Mouse (Mus musculus) G1E (cell line): Measurements from ENCODE around the gene Gm11037. TPM values are rescaled to one million over a fixed set of nuclear protein-coding genes. Genes with fewer than 3 reads are reported as not detected.
A peak's percentile ranks its signal among the peaks of the same experiment; 100 is the strongest.

Source experiments
- ATAC-seq: 2 replicates; pipeline ENCODE4 v1.8.0; 2016; ENCODE audit warnings: mild to moderate bottlenecking; ENCODE audit not compliant: insufficient number of reproducible peaks, poor library complexity, low FRiP score, severe bottlenecking; ENCODE audit errors: extremely low read depth
- DNase-seq: peaks from one replicate; pipeline ENCODE4 v3.0.0; 2012; ENCODE audit warnings: low spot score
- H3K27me3 ChIP-seq: 2 replicates; pipeline ENCODE4 v1.6.1; 2012; ENCODE audit warnings: mild to moderate bottlenecking, low read length, inconsistent platforms; ENCODE audit not compliant: insufficient read depth
- H3K36me3 ChIP-seq: replicated peaks from 2 replicates; pipeline ENCODE3; 2012; ENCODE audit warnings: mild to moderate bottlenecking, inconsistent platforms
- H3K4me1 ChIP-seq: 2 replicates; pipeline ENCODE4 v1.6.1; 2012; ENCODE audit warnings: low read depth, low read length, inconsistent platforms, mixed read lengths; ENCODE audit not compliant: insufficient read depth
- H3K4me3 ChIP-seq: 2 replicates; pipeline ENCODE4 v1.5.1; 2012; ENCODE audit warnings: low read depth, mild to moderate bottlenecking, inconsistent platforms, low read length, moderate library complexity, mixed read lengths
- H3K9me3 ChIP-seq: replicated peaks from 2 replicates; pipeline ENCODE4 v1.6.1; 2012; ENCODE audit warnings: inconsistent platforms
- CTCF ChIP-seq: IDR thresholded peaks from 2 replicates; pipeline ENCODE4 v1.5.1; 2012; ENCODE audit warnings: low read depth, low read length, inconsistent platforms, mixed read lengths
- GATA1 ChIP-seq: IDR thresholded peaks from 2 replicates; pipeline ENCODE4 v1.6.1; 2012; ENCODE audit warnings: borderline replicate concordance, low read length, inconsistent platforms, mixed read lengths
- GATA2 ChIP-seq: IDR thresholded peaks from 2 replicates; pipeline ENCODE4 v1.6.1; 2012; ENCODE audit warnings: low read depth, low read length, inconsistent platforms, borderline replicate concordance
- POLR2AphosphoS5 ChIP-seq: IDR thresholded peaks from 2 replicates; pipeline ENCODE4 v1.6.1; 2012; ENCODE audit warnings: low read depth, low read length, inconsistent platforms; ENCODE audit not compliant: insufficient replicate concordance
- TAL1 ChIP-seq: conservative IDR thresholded peaks from 2 replicates; pipeline ENCODE4 v1.6.1; 2012; ENCODE audit warnings: low read depth, low read length, inconsistent platforms, mixed read lengths
- polyA plus RNA-seq: library from polyadenylated mRNA; stranded (reverse); fragments of >175 nt; gene quantifications from 2 replicates; pipeline ENCODE4 v1.2.3, GENCODE M21; 2012
- total RNA-seq, 2 experiments: library from RNA; stranded (forward) in 1 of 2; stranded (reverse) in 1 of 2; fragments of 200-1000 nt in 1 of 2; fragments of >200 nt in 1 of 2; fragmentation: Nextera tagmentation in 1 of 2; gene quantifications; 2 replicates each; pipeline ENCODE4 v1.2.3; 2014 to 2017

Gene Gm11037
- total and polyA plus RNA-seq, 3 experiments = not detected

GRCm38 (mm10) chr2:131134826-131135400, 1.6 kb downstream of the Gm11037 start:
- H3K4me1 ChIP-seq = peaks cover 48% of the 10 kb centered on the region
- H3K4me3 ChIP-seq = no peak overlapping the region
- no peaks in the 10 kb centered on the region for H3K9me3 ChIP-seq
- DNase-seq (no peak), ATAC-seq (no peak)
- peaks cover 5% of the 10 kb centered on the region for H3K36me3 ChIP-seq
- H3K27me3 ChIP-seq = no peaks in the 10 kb centered on the region
- TF ChIP-seq TAL1 (no peak), POLR2AphosphoS5 (no peak), GATA2 (no peak), CTCF (no peak), GATA1 (no peak)

DNA sequence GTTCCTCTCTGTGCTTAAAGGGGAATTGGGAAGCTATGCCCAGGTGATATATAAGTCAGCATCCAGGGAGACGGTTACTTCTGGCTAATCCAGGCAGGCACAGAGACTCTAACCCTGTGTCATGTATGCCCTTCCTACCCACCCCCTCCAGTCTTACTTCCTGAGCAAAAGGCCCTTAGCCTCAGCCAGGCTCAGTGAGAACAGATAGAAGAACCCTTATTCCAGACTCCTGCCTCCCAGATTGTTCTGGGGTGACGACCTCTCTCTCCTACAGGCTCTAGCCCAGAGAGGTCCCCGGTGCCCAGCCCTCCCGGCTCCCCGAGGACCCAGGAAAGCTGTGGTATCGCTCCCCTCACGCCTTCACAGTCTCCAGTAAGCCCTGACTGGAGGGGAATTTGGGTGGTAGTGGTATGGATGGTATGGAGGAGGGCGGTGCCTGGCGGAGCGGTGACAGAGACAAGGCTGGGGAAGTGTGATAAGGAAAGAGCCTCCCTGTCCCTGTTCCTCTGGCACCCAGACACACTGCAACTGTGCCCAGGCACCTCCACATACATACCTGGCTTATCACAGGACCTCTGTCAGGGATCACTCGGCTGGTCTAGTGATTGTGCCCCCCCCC, 2.3 kb downstream of the Gm11037 start:
- peak overlapping the region; percentile 28; the same call in 1 of the 2 replicates for H3K4me3 ChIP-seq
- H3K36me3 ChIP-seq = peaks cover 6% of the 10 kb centered on the region
- peak; percentile 76 for DNase-seq
- TF ChIP-seq GATA2 = no peak
- peak; percentile 72 for TF ChIP-seq TAL1
- ATAC-seq = peak; percentile 91
- no peaks in the 10 kb centered on the region for H3K27me3 ChIP-seq
- no peaks in the 10 kb centered on the region for H3K9me3 ChIP-seq
- peaks cover 49% of the 10 kb centered on the region for H3K4me1 ChIP-seq

DNA sequence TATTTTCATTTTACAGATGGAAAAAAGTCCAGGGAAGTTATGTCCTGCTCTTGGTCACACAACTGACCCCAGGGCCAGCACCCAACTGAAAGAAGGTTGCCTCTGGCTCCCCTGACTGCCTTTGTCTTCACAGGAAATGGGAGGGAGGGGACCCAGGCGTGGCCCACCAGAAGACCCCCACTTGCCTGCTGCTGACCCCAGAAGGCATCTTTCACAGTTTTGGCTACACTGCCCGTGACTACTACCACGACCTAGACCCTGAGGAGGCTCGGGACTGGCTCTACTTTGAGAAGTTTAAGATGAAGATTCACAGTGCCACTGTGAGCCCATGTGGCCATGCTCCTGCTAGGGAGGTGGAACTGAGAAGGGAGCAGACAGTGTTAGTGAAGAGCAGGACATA, 5.0 kb downstream of the Gm11037 start:
- DNase-seq (no peak), ATAC-seq (no peak)
- Histone ChIP-seq H3K36me3 (peaks cover 22% of the 10 kb centered on the region), H3K9me3 (no peaks in the 10 kb centered on the region), H3K27me3 (no peaks in the 10 kb centered on the region), H3K4me1 (peaks cover 59% of the 10 kb centered on the region), H3K4me3 (no peak overlapping the region)
- TF ChIP-seq POLR2AphosphoS5 (no peak), CTCF (no peak), GATA1 (no peak), GATA2 (no peak), TAL1 (no peak)

DNA sequence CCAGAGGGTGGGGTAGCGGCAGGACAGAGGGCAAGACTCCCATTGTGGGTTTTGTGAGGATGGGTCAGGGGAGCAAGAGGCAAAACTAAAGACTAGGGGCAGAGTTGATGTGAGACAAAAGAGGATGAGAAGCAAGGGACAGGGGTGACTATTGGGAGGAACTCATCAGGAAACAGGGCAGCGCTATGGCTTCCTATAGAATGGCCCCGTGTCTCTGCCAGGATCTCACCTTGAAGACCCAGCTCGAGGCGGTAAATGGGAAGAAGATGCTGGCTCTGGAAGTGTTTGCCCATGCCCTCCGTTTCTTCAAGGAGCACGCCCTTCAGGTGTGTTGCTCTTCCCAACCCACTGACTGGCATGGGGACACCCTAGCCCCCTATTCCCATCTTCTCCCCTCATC, 5.5 kb downstream of the Gm11037 start:
- DNase-seq (no peak), ATAC-seq (no peak)
- no peak for TF ChIP-seq POLR2AphosphoS5
- no peak for TF ChIP-seq CTCF
- no peak for TF ChIP-seq GATA1
- TF ChIP-seq TAL1 = no peak
- no peak for TF ChIP-seq GATA2
- H3K9me3 ChIP-seq = no peaks in the 10 kb centered on the region
- peaks cover 61% of the 10 kb centered on the region for H3K4me1 ChIP-seq
- no peaks in the 10 kb centered on the region for H3K27me3 ChIP-seq
- no peak overlapping the region for H3K4me3 ChIP-seq
- H3K36me3 ChIP-seq = peaks cover 27% of the 10 kb centered on the region

DNA sequence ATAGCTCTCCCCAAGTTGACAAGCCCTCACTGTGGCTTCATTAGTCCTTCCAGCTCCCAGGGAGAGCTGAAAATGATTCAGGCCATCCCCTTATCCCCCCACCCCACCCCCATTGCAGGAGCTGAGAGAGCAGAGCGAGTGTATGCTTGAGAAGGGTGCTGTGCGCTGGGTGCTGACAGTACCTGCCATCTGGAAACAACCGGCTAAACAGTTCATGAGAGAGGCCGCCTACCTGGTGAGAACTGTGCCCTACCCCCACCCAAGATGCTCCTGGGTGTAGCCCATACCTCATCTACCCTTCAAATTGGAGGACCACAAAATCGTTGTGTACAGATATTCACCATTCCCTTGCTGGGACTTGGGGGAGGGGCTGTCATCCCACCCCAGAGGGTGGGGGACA, 6.0 kb downstream of the Gm11037 start:
- H3K27me3 ChIP-seq = no peaks in the 10 kb centered on the region
- TF ChIP-seq TAL1 = no peak
- no peak for TF ChIP-seq POLR2AphosphoS5
- no peak for TF ChIP-seq GATA2
- no peak overlapping the region for H3K4me3 ChIP-seq
- peaks cover 31% of the 10 kb centered on the region for H3K36me3 ChIP-seq
- peaks cover 58% of the 10 kb centered on the region for H3K4me1 ChIP-seq
- no peaks in the 10 kb centered on the region for H3K9me3 ChIP-seq
- no peak for ATAC-seq
- no peak for DNase-seq

DNA sequence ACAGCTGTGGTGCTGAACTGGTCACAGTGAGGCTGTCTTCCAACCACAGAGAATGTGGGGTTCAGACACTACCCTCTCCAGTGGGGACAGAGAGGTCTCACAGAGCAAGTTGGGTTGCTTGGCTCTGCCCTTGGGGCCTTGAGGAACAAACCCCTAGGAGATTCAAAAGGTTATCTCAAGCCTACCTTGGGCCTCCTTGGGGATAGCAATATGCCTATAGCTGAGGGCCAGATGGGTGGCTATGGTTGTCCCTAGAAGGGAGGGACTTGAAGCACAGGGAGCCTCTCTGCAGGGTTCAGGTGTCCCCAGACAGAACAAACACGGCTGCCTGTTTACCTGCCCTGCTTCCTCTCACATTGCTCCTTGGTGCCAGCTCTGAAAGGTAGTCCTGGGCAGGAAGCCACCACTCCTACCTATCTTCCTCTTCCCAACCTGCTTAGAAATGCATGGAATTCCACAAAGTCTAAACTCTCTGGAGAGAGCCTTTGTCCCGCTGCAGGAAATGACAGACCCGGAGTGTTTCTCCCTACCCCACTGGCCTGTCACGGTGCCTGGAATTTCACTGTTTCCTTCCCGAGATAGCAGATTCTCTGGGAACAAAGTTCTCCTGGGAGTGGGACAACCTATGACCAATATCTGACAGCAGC, 6.7 kb downstream of the Gm11037 start:
- no peak for TF ChIP-seq TAL1
- H3K36me3 ChIP-seq = peaks cover 33% of the 10 kb centered on the region
- no peaks in the 10 kb centered on the region for H3K27me3 ChIP-seq
- H3K4me1 ChIP-seq = peaks cover 51% of the 10 kb centered on the region
- no peak for ATAC-seq
- no peak for DNase-seq
- H3K4me3 ChIP-seq = no peak overlapping the region
- peaks cover 5% of the 10 kb centered on the region; the same call in 1 of the 2 replicates for H3K9me3 ChIP-seq

- Histone ChIP-seq H3K27me3 (no peaks in the 10 kb centered on the region), H3K4me3 (no peak overlapping the region), H3K9me3 (peaks cover 5% of the 10 kb centered on the region; the same call in 1 of the 2 replicates), H3K4me1 (peaks cover 46% of the 10 kb centered on the region), H3K36me3 (peaks cover 38% of the 10 kb centered on the region)
- DNase-seq (no peak), ATAC-seq (no peak)
- TF ChIP-seq CTCF (no peak), GATA1 (no peak), GATA2 (no peak), POLR2AphosphoS5 (no peak), TAL1 (no peak)
These were observed 7.2 kb downstream of the Gm11037 start for GRCm38 (mm10) chr2:131140533-131140905.
